Mouse (Mus musculus): Measurements from ENCODE around the gene Ptpru. TPM values are rescaled to one million over a fixed set of nuclear protein-coding genes. Genes with fewer than 3 reads are reported as not detected.

Ptpru gene
- total RNA-seq, 4 experiments from 2014 or later, result 4.5 to 9.7 (median 5.7) TPM

Other genes starting within 250 kb of the Ptpru start
- gene Mecr, start 5.2 kb upstream of the Ptpru start, total RNA-seq (2022), result 10 to 100 TPM; 24.4 to 27.9 (median 25.5) TPM
- gene Srsf4, start 35.3 kb upstream of the Ptpru start, total RNA-seq (2022), result 10 to 100 TPM; 28.6 to 34.4 (median 32.5) TPM
- gene Tmem200b, start 83.5 kb upstream of the Ptpru start, total RNA-seq (2022), result 1 to 10 TPM; 4.3 to 6.5 (median 5.1) TPM
- under 1 TPM in 3 of 4 experiments, not detected in 1; 0.12 to 0.29 (median 0.13) TPM for gene Gm10300, start 236.4 kb upstream of the Ptpru start, total RNA-seq (2022)
- 100 to 1,000 TPM; 117 to 139 (median 131) TPM for gene Epb41, start 237.0 kb upstream of the Ptpru start, total RNA-seq (2022)